Mouse (Mus musculus) CH12.LX (cell line): ENCODE data around the gene Olfr1009. TPM values are rescaled to one million over a fixed set of nuclear protein-coding genes. Genes with fewer than 3 reads are reported as not detected.

Experiments used
- DNase-seq: peaks from one replicate; pipeline ENCODE4 v3.0.0-alpha.2; 2013; ENCODE audit errors: extremely low read depth
- H3K27ac ChIP-seq: 2 replicates; pipeline ENCODE4 v1.5.1; 2012; ENCODE audit warnings: low read depth, mild to moderate bottlenecking, control low read depth, moderate library complexity; ENCODE audit not compliant: insufficient read depth
- H3K27me3 ChIP-seq: replicated peaks from 2 replicates; pipeline ENCODE3; 2012; ENCODE audit warnings: inconsistent platforms
- H3K36me3 ChIP-seq, 2 experiments: replicated peaks in 1 of 2; 2 replicates each; pipeline versions ENCODE3 to v1.6.1; 2012; ENCODE audit warnings: inconsistent platforms in 1 of 2, low read length in 1 of 2, mild to moderate bottlenecking in 1 of 2, mixed read lengths in 1 of 2, moderate library complexity in 1 of 2; ENCODE audit not compliant: control insufficient read depth in 1 of 2, insufficient read depth in 1 of 2
- H3K4me1 ChIP-seq, 2 experiments: 2 replicates each; pipeline ENCODE4 v1.6.1; 2012; ENCODE audit warnings: inconsistent platforms in 1 of 2, moderate library complexity in 1 of 2; ENCODE audit not compliant: insufficient read depth in 2 of 2, control insufficient read depth in 1 of 2
- H3K4me2 ChIP-seq: 2 replicates; pipeline ENCODE4 v1.6.1; 2012; ENCODE audit warnings: low read depth, mild to moderate bottlenecking, control low read depth; ENCODE audit not compliant: poor library complexity, insufficient read depth, severe bottlenecking
- H3K4me3 ChIP-seq, 3 experiments: fragments of 150-350 bp in 1 of 3; sonication (generic) in 1 of 3; replicated peaks in 1 of 3; 2 replicates each; pipeline versions ENCODE3 to v1.5.1; 2011 to 2012; ENCODE audit warnings: low read depth in 2 of 3, low read length in 2 of 3, mild to moderate bottlenecking in 2 of 3, moderate library complexity in 2 of 3, control low read depth in 1 of 3, improper control_type of control experiment in 1 of 3, inconsistent platforms in 1 of 3, mixed read lengths in 1 of 3; ENCODE audit not compliant: poor library complexity in 1 of 3
- H3K79me2 ChIP-seq: replicated peaks from 2 replicates; pipeline ENCODE4 v1.6.1; 2012; ENCODE audit warnings: mild to moderate bottlenecking, moderate library complexity; ENCODE audit not compliant: control insufficient read depth, poor library complexity, insufficient read depth, severe bottlenecking; ENCODE audit errors: extremely low read depth
- H3K9ac ChIP-seq: 2 replicates; pipeline ENCODE4 v1.6.1; 2012; ENCODE audit warnings: low read depth, mild to moderate bottlenecking, control low read depth, moderate library complexity; ENCODE audit not compliant: insufficient read depth
- H3K9me3 ChIP-seq: replicated peaks from 2 replicates; pipeline ENCODE3; 2012; ENCODE audit warnings: low read length, inconsistent platforms, mixed read lengths
- CHD2 ChIP-seq: IDR thresholded peaks from 2 replicates; pipeline ENCODE4 v1.6.1; 2011; ENCODE audit warnings: low read length, improper control_type of control experiment
- CTCF ChIP-seq, 2 experiments: IDR thresholded peaks in 1 of 2; conservative IDR thresholded peaks in 1 of 2; 2 replicates each; pipeline ENCODE4 v1.5.1; 2011 to 2012; ENCODE audit warnings: low read depth in 2 of 2, low read length in 2 of 2, improper control_type of control experiment in 1 of 2, inconsistent platforms in 1 of 2, mild to moderate bottlenecking in 1 of 2, moderate library complexity in 1 of 2
- ELF1 ChIP-seq: IDR thresholded peaks from 2 replicates; pipeline ENCODE4 v1.6.1; 2014; ENCODE audit warnings: low read depth, mild to moderate bottlenecking, inconsistent platforms, low read length, improper control_type of control experiment
- EP300 ChIP-seq: IDR thresholded peaks from 2 replicates; pipeline ENCODE4 v1.6.1; 2011; ENCODE audit warnings: low read length, improper control_type of control experiment
- ETS1 ChIP-seq: conservative IDR thresholded peaks from 2 replicates; pipeline ENCODE4 v1.6.1; 2012; ENCODE audit warnings: low read depth, mild to moderate bottlenecking, inconsistent platforms, low read length, improper control_type of control experiment, moderate library complexity
- GABPA ChIP-seq: IDR thresholded peaks from 2 replicates; pipeline ENCODE4 v1.6.1; 2012; ENCODE audit warnings: low read depth, low read length, improper control_type of control experiment, inconsistent platforms; ENCODE audit not compliant: insufficient replicate concordance
- HCFC1 ChIP-seq: IDR thresholded peaks from 2 replicates; pipeline ENCODE4 v1.6.1; 2012; ENCODE audit warnings: low read depth, mild to moderate bottlenecking, inconsistent platforms, low read length, improper control_type of control experiment
- IRF4 ChIP-seq: IDR thresholded peaks from 2 replicates; pipeline ENCODE4 v1.6.1; 2014; ENCODE audit warnings: low read depth, mild to moderate bottlenecking, inconsistent platforms, low read length, improper control_type of control experiment
- JUN ChIP-seq: IDR thresholded peaks from 2 replicates; pipeline ENCODE4 v1.6.1; 2011; ENCODE audit warnings: low read depth, mild to moderate bottlenecking, low read length, improper control_type of control experiment, moderate library complexity; ENCODE audit not compliant: insufficient read depth
- JUND ChIP-seq: conservative IDR thresholded peaks from 2 replicates; pipeline ENCODE4 v1.6.1; 2011; ENCODE audit warnings: low read depth, low read length, improper control_type of control experiment
- KAT2A ChIP-seq: IDR thresholded peaks from 2 replicates; pipeline ENCODE4 v1.6.1; 2012; ENCODE audit warnings: low read length, improper control_type of control experiment, inconsistent platforms; ENCODE audit not compliant: insufficient replicate concordance
- MAFK ChIP-seq: IDR thresholded peaks from 2 replicates; pipeline ENCODE4 v1.6.1; 2011; ENCODE audit warnings: low read length, improper control_type of control experiment; ENCODE audit not compliant: insufficient replicate concordance
- MAX ChIP-seq: IDR thresholded peaks from 2 replicates; pipeline ENCODE4 v1.6.1; 2011; ENCODE audit warnings: low read length, improper control_type of control experiment
- MAZ ChIP-seq: IDR thresholded peaks from 2 replicates; pipeline ENCODE4 v1.6.1; 2012; ENCODE audit warnings: low read depth, mild to moderate bottlenecking, inconsistent platforms, low read length, improper control_type of control experiment, moderate library complexity
- MXI1 ChIP-seq: IDR thresholded peaks from 2 replicates; pipeline ENCODE4 v1.6.1; 2011; ENCODE audit warnings: mild to moderate bottlenecking, low read depth, low read length, improper control_type of control experiment
- MYC ChIP-seq: IDR thresholded peaks from 2 replicates; pipeline ENCODE4 v1.6.1; 2011; ENCODE audit warnings: low read depth, mild to moderate bottlenecking, improper control_type of control experiment, low read length
- NELFE ChIP-seq: IDR thresholded peaks from 2 replicates; pipeline ENCODE4 v1.6.1; 2011; ENCODE audit warnings: low read depth, low read length, improper control_type of control experiment
- PAX5 ChIP-seq: IDR thresholded peaks from 2 replicates; pipeline ENCODE4 v1.6.1; 2012; ENCODE audit warnings: low read length, inconsistent platforms, mixed read lengths
- RAD21 ChIP-seq: IDR thresholded peaks from 2 replicates; pipeline ENCODE4 v1.6.1; 2011; ENCODE audit warnings: low read depth, mild to moderate bottlenecking, low read length, improper control_type of control experiment, moderate library complexity
- RCOR1 ChIP-seq: conservative IDR thresholded peaks from 2 replicates; pipeline ENCODE4 v1.6.1; 2012; ENCODE audit warnings: low read depth, mild to moderate bottlenecking, inconsistent platforms, low read length, improper control_type of control experiment
- SIN3A ChIP-seq: IDR thresholded peaks from 2 replicates; pipeline ENCODE4 v1.6.1; 2012; ENCODE audit warnings: low read length, improper control_type of control experiment, inconsistent platforms
- SMC3 ChIP-seq: IDR thresholded peaks from 2 replicates; pipeline ENCODE4 v1.6.1; 2011; ENCODE audit warnings: low read depth, low read length, improper control_type of control experiment
- TBP ChIP-seq: conservative IDR thresholded peaks from 2 replicates; pipeline ENCODE4 v1.6.1; 2011; ENCODE audit warnings: low read depth, low read length, improper control_type of control experiment
- UBTF ChIP-seq: IDR thresholded peaks from 2 replicates; pipeline ENCODE4 v1.6.1; 2012; ENCODE audit warnings: low read depth, mild to moderate bottlenecking, inconsistent platforms, low read length, improper control_type of control experiment, moderate library complexity
- ZC3H11A ChIP-seq: IDR thresholded peaks from 2 replicates; pipeline ENCODE4 v1.6.1; 2012; ENCODE audit warnings: low read depth, mild to moderate bottlenecking, inconsistent platforms, low read length, improper control_type of control experiment
- ZMIZ1 ChIP-seq: IDR thresholded peaks from 2 replicates; pipeline ENCODE4 v1.6.1; 2012; ENCODE audit warnings: low read depth, mild to moderate bottlenecking, inconsistent platforms, low read length, improper control_type of control experiment
- dilution Hi-C: fragments of 300-500 bp; cut with MboI; formaldehyde crosslinking; loops from 2 replicates; pipeline ENCODE4 v1.14.3; 2020; ENCODE audit warnings: low sequenced_read_pairs; ENCODE audit not compliant: extremely low pct_unique_long_range_greater_than_20kb, extremely low pct_ligation_motif_present
- in situ Hi-C: fragments of 300-500 bp; cut with MboI; formaldehyde crosslinking; loops from 3 replicates; pipeline ENCODE4 v1.14.3; 2019; ENCODE audit warnings: low sequenced_read_pairs, low pct_ligation_motif_present, low pct_unique_long_range_greater_than_20kb, mixed read lengths
- polyA plus RNA-seq: library from polyadenylated mRNA; unstranded; fragments of >175 nt; gene quantifications from 2 replicates; pipeline ENCODE4 v1.2.1, GENCODE M21; 2012; ENCODE audit warnings: low read depth; ENCODE audit not compliant: insufficient read length
- total RNA-seq, 2 experiments: library from RNA; depleted of rRNA; stranded (reverse); fragments of 300-350 nt in 1 of 2; fragments of >200 nt in 1 of 2; gene quantifications; 2 replicates each; pipeline ENCODE4 v1.2.3; 2012 to 2014

Olfr1009 gene
- total and polyA plus RNA-seq, 3 experiments = not detected

DNA sequence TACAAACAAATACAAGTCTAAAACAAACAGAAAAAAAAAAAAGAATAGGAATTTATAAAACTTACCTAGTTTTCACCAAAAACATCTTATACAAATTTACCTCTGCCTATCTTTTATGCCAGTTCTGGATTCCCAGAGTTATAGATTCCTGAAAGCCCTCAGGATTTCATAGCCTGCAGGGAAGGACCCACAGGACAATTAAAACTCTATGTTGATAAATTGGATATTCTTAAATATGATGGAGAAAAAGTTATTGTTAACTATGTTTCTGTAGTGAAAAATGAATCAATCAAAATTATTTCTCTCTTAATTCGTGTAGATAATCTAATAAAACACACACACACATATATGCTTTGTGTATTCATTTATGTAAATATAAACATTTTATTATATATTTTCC, 47.4 kb downstream of the Olfr1009 start, which contains the start of gene Olfr1012:
Gene Olfr1012 (minus strand): TSS at position 101 of the 400 bp plus-strand sequence.
- Histone ChIP-seq H3K27me3 (no peaks in the 10 kb centered on the region), H3K36me3 (no peaks in the 10 kb centered on the region), H3K9ac (no peak within 1 kb of the TSS), H3K4me1 (no peaks in the 10 kb centered on the region), H3K4me2 (no peak within 1 kb of the TSS), H3K9me3 (peaks cover 16% of the 10 kb centered on the region), H3K4me3 (no peak within 1 kb of the TSS), H3K79me2 (no peaks in the 10 kb centered on the region), H3K27ac (no peak within 1 kb of the TSS)
- DNase-seq = no peak
- dilution Hi-C loops (no loop called here), in situ Hi-C loops (no loop called here)
- TF ChIP-seq MAX (no peak), CHD2 (no peak), ZC3H11A (no peak), RAD21 (no peak), JUN (no peak), HCFC1 (no peak), KAT2A (no peak), JUND (no peak), TBP (no peak), ELF1 (no peak), PAX5 (no peak), SIN3A (no peak), MAFK (no peak), UBTF (no peak)

DNA sequence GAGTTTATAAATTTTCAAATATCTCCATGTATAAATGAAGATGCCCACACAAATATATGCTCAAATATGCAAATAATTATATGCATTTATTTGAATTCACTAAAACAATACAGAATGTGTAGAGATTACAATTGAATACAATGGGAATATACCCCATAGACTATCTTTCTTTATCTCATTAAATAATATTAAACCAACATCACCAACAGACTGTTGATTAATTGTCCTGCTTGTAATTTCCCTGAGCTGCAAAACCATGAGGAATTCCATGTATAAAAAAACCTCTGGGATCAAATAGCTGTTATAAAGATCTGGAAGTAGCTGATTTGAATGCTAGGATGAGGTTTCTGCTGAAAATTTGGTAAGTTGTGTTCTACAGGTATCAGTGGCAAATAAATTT, 51.6 kb downstream of the Olfr1009 start, which contains the start of gene Olfr1013:
Gene Olfr1013 (plus strand): TSS at position 301 of the 400 bp plus-strand sequence.
- in situ Hi-C loops = no loop called here
- no peak within 1 kb of the TSS for H3K9ac ChIP-seq
- H3K79me2 ChIP-seq = no peaks in the 10 kb centered on the region
- no peak within 1 kb of the TSS for H3K4me2 ChIP-seq
- H3K36me3 ChIP-seq = no peaks in the 10 kb centered on the region
- DNase-seq = no peak
- TF ChIP-seq TBP (no peak), GABPA (no peak), NELFE (no peak), CTCF (conservative IDR thresholded peaks at IDR 0.05 in 1 of 2, IDR thresholded peaks at IDR 0.05 in 1 of 2; ENCODE audit: low read depth in 2 of 2, low read length in 2 of 2) (no peak), RCOR1 (no peak), EP300 (no peak), MYC (no peak), IRF4 (no peak), RAD21 (no peak), MAZ (no peak), HCFC1 (no peak), MXI1 (no peak), SMC3 (no peak), JUN (no peak), ETS1 (no peak), ZMIZ1 (no peak)
- peaks cover 15% of the 10 kb centered on the region for H3K9me3 ChIP-seq
- H3K27me3 ChIP-seq = no peaks in the 10 kb centered on the region
- H3K27ac ChIP-seq = no peak within 1 kb of the TSS
- no peak within 1 kb of the TSS for H3K4me3 ChIP-seq
- dilution Hi-C loops = no loop called here
- H3K4me1 ChIP-seq = no peaks in the 10 kb centered on the region
